Mouse (Mus musculus) left cerebral cortex, postnatal 36 days (tissue): ENCODE results near the gene Stx12. TPM values are rescaled to one million over a fixed set of nuclear protein-coding genes. Genes with fewer than 3 reads are reported as not detected.
"Not testable (repeated sequence)": the region's sequence is repeated elsewhere in the genome, so short reads cannot be mapped to it uniquely, and the experiment has no call there.

Experiments
- DNase-seq, 2 experiments: peaks; one replicate each; pipeline ENCODE4 v3.0.0; 2021 to 2022; ENCODE audit warnings: low spot score in 2 of 2, mixed read lengths in 1 of 2
- intact Hi-C: fragments of 180-260 bp; cut with DNase I; formaldehyde crosslinking; loops from one replicate; pipeline ENCODE4 v1.15.1; 2025
- total RNA-seq, 2 experiments: library from RNA; stranded (reverse); gene quantifications; 2 replicates each; pipeline ENCODE4 v1.2.3; 2021

Gene Stx12
- 100 to 1,000 TPM in 1 of 2 experiments, 10 to 100 TPM in 1; 96.5 to 101 TPM for total RNA-seq

DNA sequence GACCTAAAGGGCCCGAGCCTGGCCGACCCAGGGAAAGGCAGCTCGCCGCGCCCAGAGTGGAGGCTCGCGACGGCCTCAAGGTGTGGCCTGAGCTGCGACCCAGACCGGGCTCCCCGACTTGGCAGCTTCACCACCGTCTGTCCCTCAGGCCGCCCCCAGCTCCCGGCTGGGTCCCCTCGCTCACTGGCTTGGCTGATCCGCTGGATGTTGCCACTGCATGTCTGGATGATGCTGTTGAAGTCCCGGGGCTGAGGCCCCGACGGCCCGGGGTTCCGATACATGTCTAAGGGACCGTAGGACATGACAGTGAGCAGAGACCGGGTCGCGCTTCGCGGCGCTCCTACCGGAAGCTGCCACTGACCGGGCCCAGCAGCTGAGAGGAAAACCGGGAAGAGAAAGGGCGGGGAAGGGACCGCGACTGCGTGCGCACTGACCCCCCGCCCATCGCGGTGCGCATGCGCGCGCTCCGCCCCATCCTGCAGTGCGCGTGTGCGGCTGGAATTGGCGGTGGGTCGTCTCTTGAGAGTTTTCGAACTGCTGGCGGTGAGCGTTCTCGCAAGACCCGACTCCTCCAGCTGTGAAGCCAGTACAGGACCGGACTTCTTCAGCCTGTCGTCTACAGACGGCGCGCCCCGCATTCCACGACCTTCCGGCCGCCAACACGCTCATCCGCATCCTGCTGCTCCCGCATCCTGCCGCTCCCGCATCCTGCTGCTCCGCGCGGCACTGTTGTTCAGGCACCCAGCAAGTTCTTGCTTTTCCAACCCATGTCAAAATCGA, at the start of gene Stx12:
Stx12 (minus strand) TSS at position 446 of the 780 bp plus-strand sequence.
- intact Hi-C loops, result loop anchor here (5.0 kb wide), 1 partner anchor 38 kb away; the partner anchor contains the start of gene Fam76a
- DNase-seq, result peak; percentile 90 to 91

DNA sequence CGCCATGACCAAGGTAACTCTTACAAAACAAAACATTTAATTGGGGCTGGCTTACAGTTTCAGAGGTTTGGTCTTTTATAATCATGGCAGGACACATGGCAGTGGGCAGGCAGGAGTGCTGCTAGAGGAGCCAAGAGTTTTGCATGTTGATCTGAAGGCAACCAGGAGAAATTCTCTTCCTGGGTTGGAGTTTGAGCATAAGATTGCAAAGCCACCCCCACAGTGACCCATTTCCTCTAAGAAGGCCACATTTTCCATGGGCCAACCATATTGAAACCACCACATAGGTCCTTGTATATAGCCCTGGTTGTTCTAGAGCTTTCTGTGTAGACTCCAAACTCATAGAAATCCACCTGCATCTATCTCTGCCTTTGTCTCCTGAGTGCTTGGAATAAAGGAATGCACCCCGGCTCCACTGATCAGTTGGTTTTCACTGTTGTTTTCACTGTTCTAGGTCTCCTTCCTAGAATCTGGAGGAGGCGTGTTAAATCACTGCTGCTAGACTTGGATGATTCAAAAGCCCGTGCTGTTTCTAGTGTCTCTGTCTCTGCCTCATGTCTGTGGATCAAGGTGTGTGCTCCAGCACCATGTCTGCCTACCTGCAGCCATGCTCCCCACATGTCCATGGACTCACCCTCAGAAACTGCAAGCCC, 48.6 kb upstream of the Stx12 start:
- intact Hi-C loops, result no loop called here
- peak in 1 of 2 experiments; percentile 23 for DNase-seq

DNA sequence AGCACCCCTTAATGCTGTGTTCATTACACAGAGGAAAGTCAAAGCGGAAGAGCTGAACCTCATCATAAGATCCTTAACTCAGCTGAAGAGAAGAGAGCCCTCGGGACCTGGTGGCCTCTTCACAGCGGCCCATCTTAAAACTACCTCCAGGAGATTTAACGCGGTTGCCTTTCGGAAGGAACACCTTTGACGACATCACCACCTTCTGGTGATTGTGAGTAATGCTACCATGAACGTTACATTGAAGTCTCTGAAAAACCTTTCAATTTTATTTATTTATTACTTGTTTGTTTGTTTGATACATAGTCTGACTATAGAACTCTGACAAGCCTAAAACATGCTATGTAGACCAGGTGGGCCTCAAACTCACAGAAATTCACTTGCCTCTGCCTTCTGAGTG, 46.5 kb upstream of the Stx12 start:
- intact Hi-C loops, result no loop called here
- no peak for DNase-seq

DNA sequence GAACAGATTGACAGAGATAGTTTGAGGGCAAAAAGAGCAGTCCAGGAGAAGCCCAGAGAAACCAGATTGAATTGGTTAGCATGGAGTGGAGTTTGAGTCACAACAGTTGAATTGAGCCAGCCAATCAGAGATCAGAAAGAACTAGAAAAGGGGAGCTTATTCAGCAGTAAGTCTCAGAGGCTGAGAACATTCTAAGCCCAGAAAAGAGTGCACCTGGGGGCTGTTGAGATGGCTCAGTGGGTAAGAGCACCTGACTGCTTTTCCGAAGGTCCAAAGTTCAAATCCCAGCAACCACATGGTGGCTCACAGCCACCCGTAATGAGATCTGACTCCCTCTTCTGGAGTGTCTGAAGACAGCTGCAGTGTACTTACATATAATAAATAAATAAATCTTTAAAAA, 42.2 kb upstream of the Stx12 start:
- intact Hi-C loops, result not testable (repeated sequence)

DNA sequence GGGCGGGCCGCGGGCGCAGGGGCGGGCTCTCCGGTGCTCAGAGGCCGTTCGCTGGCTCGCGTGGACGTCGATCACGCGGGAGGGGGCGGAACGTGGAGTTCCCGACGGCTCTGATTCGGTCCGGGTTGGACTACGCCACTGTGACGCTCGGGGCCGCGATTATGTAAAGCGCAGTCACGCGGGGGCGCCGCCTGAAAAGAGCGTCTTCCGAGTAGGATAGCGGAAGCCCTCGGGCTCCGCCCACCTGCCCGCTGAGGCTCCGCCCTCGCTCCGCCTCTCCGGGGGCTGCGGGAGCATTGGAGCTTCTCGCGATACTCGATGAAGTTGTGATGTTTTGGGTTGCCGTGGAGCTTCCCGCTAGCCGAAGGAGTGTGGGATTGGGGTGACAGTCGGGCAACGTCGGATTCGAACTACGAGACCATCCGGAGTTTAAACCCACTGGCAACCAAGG, 38.3 kb upstream of the Stx12 start, which contains the start of gene Fam76a:
Fam76a (minus strand) TSS at position 1 of the 451 bp plus-strand sequence.
- intact Hi-C loops, result loop anchor here (5.0 kb wide), 2 partner anchors 40 to 80 kb away; partner anchors contain the start of genes Ppp1r8 and Stx12
- peak; percentile 100 for DNase-seq

More for the DNA sequence above, 42.2 kb upstream of the Stx12 start:
- DNase-seq, result not testable (repeated sequence)

DNA sequence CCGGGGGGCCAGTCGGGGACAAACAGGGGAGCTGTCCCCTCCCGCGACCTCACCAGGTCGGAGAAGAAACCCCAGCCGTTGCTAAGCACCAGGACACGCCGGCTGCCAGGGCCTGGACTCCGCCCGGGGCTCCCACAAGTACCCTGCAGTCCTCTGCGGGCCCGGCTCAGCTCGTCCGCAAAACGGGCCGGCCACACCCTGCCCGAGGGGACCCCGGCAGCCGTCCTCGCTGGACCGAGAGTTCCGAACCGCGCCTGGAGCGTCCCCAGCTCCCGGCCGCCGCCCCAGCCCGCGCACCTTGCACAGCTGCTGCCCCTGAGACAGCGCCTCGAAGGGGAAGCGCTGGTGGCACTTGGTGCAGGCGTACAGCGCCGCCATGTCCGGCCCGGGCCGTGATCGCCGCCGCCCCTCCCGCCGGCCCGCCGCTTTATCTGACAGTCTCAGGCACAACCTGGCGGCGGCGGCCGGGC, 37.8 kb upstream of the Stx12 start:
- DNase-seq, result no peak
- intact Hi-C loops, result loop anchor here (5.0 kb wide), 2 partner anchors 40 to 80 kb away; partner anchors contain the start of genes Ppp1r8 and Stx12

DNA sequence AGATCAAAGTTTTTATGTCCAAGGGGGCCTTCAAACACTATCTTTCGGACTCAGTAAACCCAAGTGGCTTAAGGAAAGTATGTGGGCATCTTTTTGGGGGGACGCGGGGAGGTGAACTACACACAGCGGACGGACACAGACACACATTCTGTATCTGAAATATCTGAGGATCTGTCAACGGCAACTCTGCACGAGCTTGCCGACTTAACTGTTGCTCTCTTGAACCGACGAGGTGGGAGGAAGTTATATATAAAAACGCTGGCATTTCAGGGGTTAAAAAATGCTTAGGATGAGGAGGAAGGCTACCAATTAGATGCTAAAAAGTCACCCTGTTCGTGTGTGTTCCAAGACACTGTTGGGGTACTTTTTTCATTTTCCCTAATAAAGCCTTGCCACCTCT, 37.2 kb upstream of the Stx12 start:
- intact Hi-C loops, result loop anchor here (5.0 kb wide), 2 partner anchors 39 to 79 kb away; partner anchors contain the start of genes Ppp1r8 and Stx12
- no peak for DNase-seq

DNA sequence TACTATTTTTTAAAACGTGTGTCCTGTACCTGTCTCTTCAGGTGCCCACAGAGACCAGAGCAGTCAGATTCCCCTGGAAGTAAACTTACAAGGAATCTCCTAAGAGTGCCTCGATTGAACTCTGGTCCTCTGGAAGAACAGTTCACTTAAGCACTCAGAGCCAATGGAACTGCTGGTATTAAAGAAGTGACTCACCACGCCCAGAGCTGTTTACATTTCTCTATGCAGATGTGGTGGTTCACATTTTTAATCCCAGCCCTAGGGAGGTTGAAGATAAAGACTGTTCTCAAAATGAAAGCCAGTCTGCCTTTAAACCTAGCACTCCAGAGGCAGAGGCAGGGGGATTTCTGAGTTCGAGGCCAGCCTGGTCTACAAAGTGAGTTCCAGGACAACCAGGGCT, 35.9 kb upstream of the Stx12 start:
- DNase-seq, result no peak
- intact Hi-C loops, result loop anchor here (5.0 kb wide), 2 partner anchors 38 to 78 kb away; partner anchors contain the start of genes Ppp1r8 and Stx12

DNA sequence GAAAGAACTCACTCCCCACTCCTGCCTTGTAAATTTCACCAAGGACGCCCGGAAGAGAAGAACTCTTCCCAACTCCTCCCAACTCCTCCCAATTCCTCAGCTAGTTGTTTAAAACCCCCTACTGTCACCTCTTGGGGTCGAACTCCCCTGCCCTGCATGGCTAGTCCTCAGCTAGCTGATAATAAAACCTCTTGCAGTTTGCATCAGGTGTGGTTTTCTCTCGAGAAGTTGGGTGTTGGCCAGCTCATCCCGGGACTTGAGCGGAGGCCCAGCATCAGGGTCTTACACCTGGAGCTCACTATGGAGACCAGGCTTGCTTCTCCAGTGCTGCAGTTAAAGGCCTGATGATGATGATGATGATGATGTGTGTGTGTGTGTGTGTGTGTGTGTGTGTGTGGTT, 34.2 kb upstream of the Stx12 start:
- intact Hi-C loops, DNase-seq: not testable (repeated sequence)

DNA sequence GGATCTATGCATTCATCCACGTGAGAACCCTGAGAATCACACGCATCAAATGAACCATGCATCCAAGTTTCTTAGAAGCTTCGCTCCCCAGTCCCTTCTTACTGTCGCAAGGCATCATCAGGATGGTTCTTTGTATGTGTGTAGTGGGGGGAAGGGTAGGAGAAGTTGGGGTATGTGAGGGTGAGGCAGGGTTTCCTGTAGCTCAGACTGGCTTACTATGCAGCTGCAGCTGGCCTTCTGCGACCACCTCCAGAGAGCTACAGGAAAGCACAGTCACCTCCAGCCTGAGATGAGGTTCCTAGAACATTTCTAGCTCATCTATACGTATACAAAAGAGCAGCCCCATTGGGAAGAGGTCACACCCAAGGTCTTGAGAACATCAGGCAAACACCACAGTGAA, 27.8 kb upstream of the Stx12 start:
- intact Hi-C loops, result no loop called here
- no peak for DNase-seq

DNA sequence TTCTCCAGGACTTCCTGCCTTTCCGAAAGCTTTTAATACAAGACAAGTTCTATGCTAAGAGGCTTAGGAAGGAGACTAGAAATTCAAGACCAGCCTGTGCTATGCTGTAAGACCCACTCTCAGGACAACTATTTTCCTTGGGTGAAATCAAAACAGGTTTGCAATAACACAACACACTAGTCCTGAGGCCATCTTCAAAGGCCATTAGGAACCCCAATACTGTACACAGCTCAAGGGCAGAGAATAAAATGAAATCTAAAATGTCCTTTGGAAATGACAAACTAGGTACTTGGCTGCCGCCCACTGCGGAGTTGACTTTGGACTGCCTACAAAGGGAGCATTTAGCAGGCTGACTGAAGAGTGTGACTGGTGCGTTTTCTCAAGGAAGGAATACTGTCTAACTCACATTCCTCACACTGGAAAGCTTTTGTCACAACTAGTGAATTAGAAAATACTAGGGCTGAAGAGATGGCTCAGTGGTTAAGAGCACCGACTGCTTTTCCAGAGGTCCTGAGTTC, 21.6 kb upstream of the Stx12 start:
- no peak for DNase-seq
- intact Hi-C loops, result no loop called here

DNA sequence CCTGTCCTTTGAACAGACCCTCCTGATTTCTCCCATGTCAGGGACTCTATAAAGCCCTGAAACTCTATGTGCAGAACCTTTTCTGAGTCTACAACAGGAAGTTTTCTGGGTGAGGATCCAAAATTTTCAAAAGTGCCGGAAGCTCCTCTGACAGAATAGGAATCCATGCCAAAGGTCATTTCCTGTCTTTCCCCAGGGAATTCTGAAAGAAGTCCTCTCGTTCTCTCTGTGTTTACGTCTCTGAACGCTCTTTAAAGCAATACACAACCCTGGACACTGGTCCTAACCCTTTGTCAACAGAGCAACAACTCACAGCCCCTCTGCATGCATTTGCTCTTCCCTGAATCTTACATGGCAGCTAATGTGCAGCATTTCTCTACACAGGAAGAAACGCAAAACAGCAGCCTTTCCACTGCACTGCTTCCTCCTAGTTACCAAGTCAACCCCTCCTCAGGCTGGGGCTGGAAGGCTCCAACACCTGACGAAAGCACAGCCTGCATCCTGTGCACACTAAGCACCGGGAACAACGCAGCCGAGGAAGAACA, 20.5 kb upstream of the Stx12 start:
- intact Hi-C loops, result no loop called here
- DNase-seq, result no peak

DNA sequence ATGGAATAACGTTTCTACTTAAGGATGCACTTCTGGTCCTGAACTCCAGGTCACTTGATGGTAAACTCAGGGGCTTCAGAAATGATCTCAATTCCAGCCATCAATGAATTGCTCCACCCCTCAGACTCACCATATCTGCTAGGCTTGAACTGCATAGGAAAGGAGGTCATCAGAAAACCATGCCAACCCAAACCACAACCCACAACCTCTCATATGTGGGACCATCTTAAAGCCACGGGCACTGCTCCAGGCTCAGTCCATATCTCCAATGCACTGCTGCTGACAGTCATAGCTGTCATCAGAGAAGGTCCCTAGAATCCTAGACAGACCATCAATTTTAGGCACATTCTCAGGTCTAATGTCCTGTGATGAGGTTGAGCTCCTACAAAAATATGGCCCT, 19.8 kb upstream of the Stx12 start:
- intact Hi-C loops, result no loop called here
- DNase-seq, result no peak

DNA sequence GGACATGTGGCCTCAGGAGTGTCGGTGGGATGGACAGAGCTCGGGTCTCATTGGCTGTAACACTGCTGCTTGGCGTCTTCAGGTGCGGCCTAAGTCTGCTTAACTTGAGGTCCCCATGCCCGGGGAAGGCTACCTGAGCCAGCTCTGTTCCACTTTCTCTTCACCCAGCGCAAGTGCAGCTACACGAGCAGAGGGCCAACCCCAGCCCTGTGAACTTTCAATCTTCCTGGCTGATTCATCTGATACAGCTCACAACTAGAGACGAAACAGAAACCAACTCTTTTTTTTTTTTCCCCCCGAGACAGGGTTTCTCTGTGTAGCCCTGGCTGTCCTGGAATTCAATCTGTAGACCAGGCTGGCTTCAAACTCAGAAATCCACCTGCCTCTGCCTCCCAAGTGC, 13.9 kb upstream of the Stx12 start:
- DNase-seq, result no peak
- intact Hi-C loops, result no loop called here

DNA sequence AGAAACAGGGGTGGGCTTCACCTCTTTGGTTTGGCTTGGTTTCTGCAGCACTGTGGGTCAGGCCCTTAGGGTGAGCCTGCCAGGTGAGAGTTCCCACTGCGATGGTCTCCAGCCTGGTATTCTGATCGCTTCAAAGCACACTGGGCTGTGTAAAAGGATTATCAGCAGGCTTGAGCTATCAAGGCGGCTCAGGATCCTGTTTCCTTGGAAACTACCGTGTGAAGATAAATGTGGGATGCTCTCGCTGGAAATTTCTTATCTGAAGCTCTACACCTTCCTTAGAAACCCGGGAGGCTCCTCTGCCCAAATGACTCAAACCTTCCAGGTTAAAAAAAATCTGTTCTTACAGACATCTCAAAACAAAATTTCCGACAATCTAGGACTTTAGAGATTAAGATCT, 10.1 kb upstream of the Stx12 start:
- no peak for DNase-seq
- intact Hi-C loops, result no loop called here

DNA sequence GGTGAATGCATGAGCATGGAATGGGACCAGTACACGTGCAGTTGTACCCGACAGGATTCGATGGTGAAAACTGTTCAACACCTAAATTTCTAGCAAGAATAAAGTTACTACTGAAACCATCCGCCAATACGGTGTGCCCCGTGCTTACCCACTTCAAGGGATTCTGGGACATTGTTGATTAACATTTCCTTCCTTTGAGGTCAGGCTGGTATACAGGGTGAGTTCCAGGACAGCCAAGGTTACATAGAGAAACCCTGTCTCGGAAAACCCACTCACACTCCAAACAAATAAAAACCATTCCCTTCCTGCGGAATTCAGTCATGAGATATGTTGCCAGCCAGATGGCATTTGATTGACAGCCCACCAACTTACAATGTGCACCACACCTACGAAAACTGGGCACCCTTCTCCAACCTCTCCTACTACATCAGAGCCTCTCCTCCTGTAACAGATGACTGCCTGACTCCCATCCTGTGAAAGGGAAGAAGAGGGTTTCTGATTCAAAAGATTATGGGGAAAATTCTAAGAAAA, 600 bp upstream of the Stx12 start:
- intact Hi-C loops, result loop anchor here (5.0 kb wide), 1 partner anchor 37 kb away; the partner anchor contains the start of gene Fam76a
- no peak for DNase-seq

DNA sequence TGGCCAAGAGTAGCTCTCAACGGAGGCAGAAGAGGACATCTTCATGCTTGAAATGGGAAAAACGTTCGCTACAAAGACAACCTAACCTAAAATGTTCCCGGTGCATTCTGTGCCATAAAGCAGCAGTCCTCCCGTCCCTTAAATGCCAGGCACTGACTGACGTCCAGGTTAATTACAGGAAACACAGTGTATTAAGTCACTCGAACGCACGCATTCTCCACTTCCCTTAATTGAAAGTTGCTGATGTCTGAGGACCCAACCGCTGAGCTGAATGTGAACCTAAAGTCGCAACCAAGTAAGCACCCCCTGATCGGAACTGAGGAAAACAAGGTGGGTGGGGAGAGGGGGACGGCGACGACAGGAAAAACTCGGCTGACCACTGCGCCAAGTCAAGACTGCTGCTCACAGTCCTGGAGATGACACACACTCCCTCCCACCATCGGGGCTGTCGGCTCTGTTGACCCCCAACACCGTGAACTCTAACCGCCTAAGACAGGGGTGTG, 697 bp downstream of the Stx12 start:
- peak in 1 of 2 experiments; percentile 19 for DNase-seq
- intact Hi-C loops, result loop anchor here (5.0 kb wide), 1 partner anchor 39 kb away; the partner anchor contains the start of gene Fam76a

DNA sequence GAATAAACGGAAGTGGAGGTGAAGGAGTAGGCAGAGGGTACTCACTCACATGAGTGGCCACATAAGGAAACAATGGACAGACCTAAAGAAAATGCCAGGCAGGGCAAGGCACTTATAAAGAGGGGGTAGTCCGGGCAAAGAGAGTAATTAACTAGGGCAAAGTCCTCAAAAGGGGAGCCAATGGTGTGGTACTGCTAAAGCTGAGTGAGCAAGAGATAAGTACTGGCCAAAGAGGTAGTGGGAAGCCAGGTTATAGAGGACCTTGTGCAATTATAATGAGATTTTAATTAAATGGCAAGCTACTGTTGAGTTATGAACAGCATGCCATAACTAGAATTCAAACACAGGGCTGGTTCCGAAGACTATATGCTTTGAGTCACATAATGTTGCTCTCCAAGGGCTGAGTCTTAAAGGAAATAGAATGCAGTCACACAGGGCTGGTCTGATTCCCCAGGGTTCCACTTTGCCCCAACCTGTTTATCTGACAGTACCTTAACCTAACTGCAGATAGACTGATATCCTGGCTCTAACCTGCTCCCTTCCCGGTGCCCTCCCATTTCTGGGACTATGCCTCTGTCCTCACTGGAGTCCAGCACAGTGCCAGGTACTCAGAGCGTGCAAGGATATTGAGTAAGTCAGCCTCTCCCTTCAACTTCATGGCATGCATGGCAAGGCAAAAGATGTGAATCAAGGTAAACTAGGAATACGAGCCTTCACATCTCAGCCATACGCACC, 9.8 kb downstream of the Stx12 start:
- intact Hi-C loops, result no loop called here
- DNase-seq, result no peak
